Mouse (Mus musculus) liver, embryonic 12.5 days (tissue): ENCODE measurements around the gene Adtrp. TPM values are rescaled to one million over a fixed set of nuclear protein-coding genes. Genes with fewer than 3 reads are reported as not detected.

Experiments
- ATAC-seq: fragments of 200-750 bp; cut with Nextera tagmentation; 2 replicates; pipeline ENCODE4 v1.8.0; 2017; ENCODE audit warnings: moderate number of reproducible peaks, mild to moderate bottlenecking, moderate library complexity
- H3K27ac ChIP-seq: fragments of 300-500 bp; sonication (generic); 2 replicates; pipeline ENCODE4 v1.5.1; 2016; ENCODE audit warnings: mild to moderate bottlenecking
- H3K27me3 ChIP-seq: fragments of 300-500 bp; sonication (generic); replicated peaks from 2 replicates; pipeline ENCODE4 v1.6.1; 2016; ENCODE audit warnings: mild to moderate bottlenecking, moderate library complexity
- H3K36me3 ChIP-seq: fragments of 300-500 bp; sonication (generic); 2 replicates; pipeline ENCODE4 v1.6.1; 2016; ENCODE audit warnings: mild to moderate bottlenecking, moderate library complexity
- H3K4me1 ChIP-seq: fragments of 300-500 bp; sonication (generic); 2 replicates; pipeline ENCODE4 v1.6.1; 2016
- H3K4me2 ChIP-seq: fragments of 300-500 bp; sonication (generic); 2 replicates; pipeline ENCODE4 v1.6.1; 2016; ENCODE audit warnings: mild to moderate bottlenecking, moderate library complexity
- H3K4me3 ChIP-seq: fragments of 300-500 bp; sonication (generic); 2 replicates; pipeline ENCODE4 v1.5.1; 2016; ENCODE audit warnings: mild to moderate bottlenecking, moderate library complexity
- H3K9ac ChIP-seq: fragments of 300-500 bp; sonication (generic); 2 replicates; pipeline ENCODE4 v1.6.1; 2016; ENCODE audit warnings: mild to moderate bottlenecking, moderate library complexity
- H3K9me3 ChIP-seq: fragments of 300-500 bp; sonication (generic); replicated peaks from 2 replicates; pipeline ENCODE4 v1.6.1; 2016; ENCODE audit warnings: mild to moderate bottlenecking, moderate library complexity
- WGBS: fragments of 180-500 bp; shearing (Covaris S2); methylation state at CpG from one replicate; pipeline ENCODE4 v1.1.7; 2016; ENCODE audit not compliant: insufficient replicate concordance; 5-methylcytosine and 5-hydroxymethylcytosine counted together
- polyA plus RNA-seq: library from polyadenylated mRNA; unstranded; fragments of >200 nt; fragmentation: Nextera tagmentation; extraction: Ambion mirVana; gene quantifications from 2 replicates; pipeline ENCODE4 v1.2.1, GENCODE M21; 2016

Adtrp gene
- polyA plus RNA-seq, 1 experiment from 2014 or later, result not detected

DNA sequence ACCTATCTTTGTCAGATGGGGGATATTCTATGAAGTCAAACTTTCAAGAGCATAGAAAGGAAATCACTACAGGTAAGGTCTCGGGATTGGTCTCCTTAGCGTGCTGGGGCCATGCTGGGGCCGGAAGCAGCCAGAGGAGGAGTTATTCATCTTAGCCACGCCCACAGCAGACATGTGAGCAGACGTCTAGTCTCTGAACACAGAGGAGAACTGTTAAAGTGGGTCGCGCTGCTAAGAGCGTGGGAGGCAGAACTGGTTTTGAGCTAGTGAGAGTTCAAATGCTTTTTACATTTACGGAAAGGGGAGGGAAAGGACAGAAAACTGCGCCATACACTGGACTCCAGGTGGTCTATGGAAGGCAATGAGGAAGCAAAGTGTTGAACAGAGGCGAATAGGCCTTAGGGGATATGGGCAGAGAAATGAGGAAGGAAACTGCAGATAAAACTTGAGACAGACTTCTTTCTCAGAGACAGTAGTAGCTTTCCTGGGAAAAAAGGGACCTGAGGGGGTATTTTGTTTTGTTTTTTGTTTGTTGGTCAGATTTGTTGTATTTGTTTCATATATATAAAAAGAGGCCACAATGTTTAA is 22.0 kb downstream of the Adtrp start:
- WGBS, result 33% methylated on average over 11 of the region's 11 CpGs
- H3K4me3 ChIP-seq, result no peak overlapping the region

DNA sequence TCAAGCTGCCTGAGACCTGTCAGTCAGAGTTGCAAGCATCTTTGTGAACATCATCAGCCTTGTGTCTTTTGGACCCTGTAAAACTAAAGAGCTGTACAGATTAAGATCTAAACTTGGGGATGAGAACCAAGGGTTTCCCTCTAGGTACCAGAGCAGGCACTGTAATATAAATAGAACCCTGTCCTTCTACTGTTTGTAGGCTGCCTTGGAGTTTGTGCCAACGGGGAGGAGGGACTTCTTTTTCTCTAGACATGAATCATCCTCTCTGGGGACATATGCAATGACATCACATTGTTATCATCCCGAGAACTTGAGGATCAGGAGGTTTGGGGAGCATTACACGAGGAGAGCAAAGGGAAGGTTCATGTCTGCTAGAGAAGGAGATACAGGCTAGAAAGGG is 24.4 kb downstream of the Adtrp start:
- no peaks in the 10 kb centered on the region; the same call in 1 of the 2 replicates for H3K27me3 ChIP-seq
- no peaks in the 10 kb centered on the region for H3K4me1 ChIP-seq
- H3K4me2 ChIP-seq, result no peak overlapping the region
- no peak overlapping the region for H3K27ac ChIP-seq
- no peaks in the 10 kb centered on the region for H3K9me3 ChIP-seq
- no peak for ATAC-seq
- no peaks in the 10 kb centered on the region for H3K36me3 ChIP-seq
- H3K4me3 ChIP-seq, result no peak overlapping the region
- H3K9ac ChIP-seq, result no peak overlapping the region
- WGBS, result 51% methylated on average over 3 of the region's 3 CpGs

More for the DNA sequence above, 22.0 kb downstream of the Adtrp start:
- no peaks in the 10 kb centered on the region for H3K9me3 ChIP-seq
- no peaks in the 10 kb centered on the region; the same call in 1 of the 2 replicates for H3K27me3 ChIP-seq
- ATAC-seq, result no peak
- no peak overlapping the region for H3K27ac ChIP-seq
- no peak overlapping the region for H3K4me2 ChIP-seq
- no peak overlapping the region for H3K9ac ChIP-seq
- no peaks in the 10 kb centered on the region for H3K36me3 ChIP-seq
- no peaks in the 10 kb centered on the region for H3K4me1 ChIP-seq

DNA sequence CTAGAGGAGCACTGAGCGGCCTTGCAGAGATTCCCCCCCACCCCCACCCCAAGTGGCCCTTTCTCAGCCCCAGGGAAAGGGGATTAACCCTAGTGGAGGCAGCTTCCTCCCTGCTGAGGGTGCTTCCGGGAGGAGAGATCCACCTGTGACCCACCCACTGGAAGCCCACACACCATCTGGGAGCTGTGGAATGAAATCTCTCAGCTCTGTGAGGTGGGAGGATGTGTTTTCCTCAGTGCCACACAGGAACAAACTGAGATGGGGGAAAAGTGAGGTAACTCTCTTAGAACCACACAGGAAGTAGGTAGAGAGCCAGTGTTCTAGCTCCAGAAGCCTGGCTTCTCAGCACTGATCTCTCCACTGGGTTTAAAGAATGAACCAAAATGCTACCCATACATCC is 24.9 kb downstream of the Adtrp start:
- WGBS, result 37% methylated on average over 2 of the region's 2 CpGs
- Histone ChIP-seq H3K9ac (no peak overlapping the region), H3K27ac (no peak overlapping the region), H3K36me3 (no peaks in the 10 kb centered on the region), H3K27me3 (no peaks in the 10 kb centered on the region; the same call in 1 of the 2 replicates), H3K4me3 (no peak overlapping the region), H3K9me3 (no peaks in the 10 kb centered on the region), H3K4me1 (no peaks in the 10 kb centered on the region), H3K4me2 (no peak overlapping the region)
- no peak for ATAC-seq

DNA sequence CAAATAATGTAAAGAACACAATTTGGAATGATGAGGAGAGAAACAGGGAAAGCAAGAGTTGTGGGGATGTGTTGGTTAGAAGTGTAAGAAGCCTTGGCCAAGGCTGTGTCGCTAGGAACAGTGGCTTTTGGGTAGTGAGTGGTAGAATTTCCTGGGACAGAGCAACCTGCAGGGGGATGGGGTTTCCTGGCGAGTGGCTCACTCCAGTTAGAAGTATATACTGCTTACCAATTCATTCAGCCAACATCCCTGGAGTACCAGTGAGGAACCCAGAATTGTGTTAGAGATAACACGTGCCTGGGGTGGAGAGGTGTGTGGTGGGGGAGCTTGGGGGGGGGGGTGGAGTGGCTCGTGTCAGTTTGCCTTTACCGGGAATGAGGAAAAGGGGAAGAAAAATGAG is 25.4 kb downstream of the Adtrp start:
- no peak overlapping the region for H3K4me3 ChIP-seq
- no peaks in the 10 kb centered on the region for H3K9me3 ChIP-seq
- H3K9ac ChIP-seq, result no peak overlapping the region
- no peaks in the 10 kb centered on the region for H3K4me1 ChIP-seq
- H3K27me3 ChIP-seq, result no peaks in the 10 kb centered on the region; the same call in 1 of the 2 replicates
- no peaks in the 10 kb centered on the region for H3K36me3 ChIP-seq
- no peak for ATAC-seq
- 9% methylated on average over 5 of the region's 5 CpGs for WGBS
- H3K4me2 ChIP-seq, result no peak overlapping the region
- no peak overlapping the region for H3K27ac ChIP-seq

DNA sequence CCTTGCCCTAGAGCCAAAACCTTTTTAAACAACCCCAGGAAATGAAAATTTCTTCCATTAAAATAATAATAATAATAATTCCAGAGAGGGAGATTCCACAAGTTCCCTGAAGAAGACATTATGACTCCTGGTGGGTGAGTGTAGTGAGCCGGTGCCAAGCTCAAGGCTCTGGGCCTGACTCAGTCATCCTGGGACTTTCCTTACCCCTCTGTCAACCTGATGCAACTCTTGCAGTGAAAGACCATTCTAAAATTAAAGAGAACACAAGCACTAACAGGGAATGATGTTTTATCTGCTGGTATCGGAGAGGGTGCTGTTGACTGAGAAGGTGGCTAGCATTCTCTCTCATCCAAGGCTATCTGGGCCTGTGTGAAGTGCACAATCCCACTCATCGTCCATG is 26.5 kb downstream of the Adtrp start:
- no peaks in the 10 kb centered on the region; the same call in 1 of the 2 replicates for H3K27me3 ChIP-seq
- H3K4me3 ChIP-seq, result no peak overlapping the region
- H3K9me3 ChIP-seq, result no peaks in the 10 kb centered on the region
- H3K36me3 ChIP-seq, result no peaks in the 10 kb centered on the region
- no peak for ATAC-seq
- no peak overlapping the region for H3K9ac ChIP-seq
- H3K4me1 ChIP-seq, result no peaks in the 10 kb centered on the region
- 70% methylated on average over 3 of the region's 3 CpGs for WGBS
- H3K4me2 ChIP-seq, result no peak overlapping the region
- H3K27ac ChIP-seq, result no peak overlapping the region

DNA sequence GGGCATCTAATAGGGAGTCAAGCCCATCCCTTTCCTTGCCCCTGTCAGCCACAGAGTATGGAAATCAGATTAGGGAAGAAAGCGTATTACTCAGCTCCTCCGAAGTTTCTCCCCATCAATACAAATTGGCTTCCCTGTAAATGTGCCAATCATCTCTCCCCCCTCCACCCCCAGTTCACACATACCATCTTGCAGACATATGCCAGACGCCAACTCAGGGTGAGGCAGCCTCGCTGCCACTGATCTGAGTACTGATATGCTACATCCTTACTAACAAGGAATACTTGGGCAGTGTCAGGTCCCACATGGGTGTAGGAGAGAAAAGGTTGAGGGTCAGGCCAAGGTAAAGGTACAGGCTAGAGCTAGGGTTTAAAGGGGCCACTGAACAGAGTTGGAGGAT is 27.6 kb downstream of the Adtrp start:
- Histone ChIP-seq H3K9me3 (no peaks in the 10 kb centered on the region), H3K4me3 (no peak overlapping the region), H3K36me3 (no peaks in the 10 kb centered on the region), H3K4me2 (no peak overlapping the region), H3K27me3 (no peaks in the 10 kb centered on the region; the same call in 1 of the 2 replicates), H3K27ac (no peak overlapping the region), H3K4me1 (no peaks in the 10 kb centered on the region), H3K9ac (no peak overlapping the region)
- WGBS, result 70% methylated on average over 4 of the region's 4 CpGs
- no peak for ATAC-seq

DNA sequence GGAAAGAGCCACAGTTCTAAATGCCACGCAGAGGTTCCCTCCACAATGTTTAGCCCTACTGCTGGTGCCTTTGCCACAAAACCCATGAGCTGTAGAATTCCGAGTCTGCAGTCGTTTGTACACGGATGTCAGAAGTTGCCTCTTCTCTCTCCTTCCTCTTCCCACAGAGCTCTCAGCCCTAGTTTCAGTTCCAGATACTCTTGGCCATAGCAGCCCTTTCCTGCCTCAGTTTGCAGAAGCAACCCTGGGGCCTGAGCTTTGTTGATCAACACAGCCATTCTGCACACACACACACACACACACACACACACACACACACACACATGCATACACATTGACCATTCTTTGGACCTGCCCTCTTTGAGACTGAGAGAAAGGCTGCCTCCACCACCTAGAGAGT is 28.0 kb downstream of the Adtrp start:
- Histone ChIP-seq H3K27ac (no peak overlapping the region), H3K36me3 (no peaks in the 10 kb centered on the region), H3K9ac (no peak overlapping the region), H3K4me2 (no peak overlapping the region), H3K9me3 (no peaks in the 10 kb centered on the region), H3K4me1 (no peaks in the 10 kb centered on the region), H3K27me3 (no peaks in the 10 kb centered on the region; the same call in 1 of the 2 replicates), H3K4me3 (no peak overlapping the region)
- ATAC-seq, result no peak
- WGBS, result 62% methylated on average over 4 of the region's 4 CpGs

DNA sequence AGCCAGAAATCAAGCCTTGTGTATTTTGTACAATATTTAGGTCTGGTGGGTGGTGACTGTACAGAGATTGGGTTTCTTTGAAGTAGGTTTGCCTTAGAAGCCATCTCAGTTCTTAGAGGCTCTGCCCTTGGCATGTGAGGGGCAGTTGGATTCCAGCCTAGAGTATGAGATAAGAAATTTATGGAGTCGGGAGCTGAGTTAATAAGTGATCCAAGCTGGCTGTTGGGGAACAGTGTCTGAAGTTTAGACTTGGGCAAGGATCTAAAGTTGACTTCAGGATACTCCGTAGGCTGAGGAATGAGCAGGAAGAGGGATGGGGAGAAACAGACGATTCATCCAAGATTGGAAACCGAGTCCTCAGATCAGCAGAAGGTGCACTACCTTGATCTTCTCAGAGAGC is 29.9 kb downstream of the Adtrp start:
- Histone ChIP-seq H3K27ac (no peak overlapping the region), H3K4me3 (no peak overlapping the region), H3K27me3 (no peaks in the 10 kb centered on the region), H3K9ac (no peak overlapping the region), H3K4me1 (no peaks in the 10 kb centered on the region), H3K36me3 (no peaks in the 10 kb centered on the region), H3K4me2 (no peak overlapping the region), H3K9me3 (no peaks in the 10 kb centered on the region)
- no peak for ATAC-seq
- 72% methylated on average over 4 of the region's 4 CpGs for WGBS

DNA sequence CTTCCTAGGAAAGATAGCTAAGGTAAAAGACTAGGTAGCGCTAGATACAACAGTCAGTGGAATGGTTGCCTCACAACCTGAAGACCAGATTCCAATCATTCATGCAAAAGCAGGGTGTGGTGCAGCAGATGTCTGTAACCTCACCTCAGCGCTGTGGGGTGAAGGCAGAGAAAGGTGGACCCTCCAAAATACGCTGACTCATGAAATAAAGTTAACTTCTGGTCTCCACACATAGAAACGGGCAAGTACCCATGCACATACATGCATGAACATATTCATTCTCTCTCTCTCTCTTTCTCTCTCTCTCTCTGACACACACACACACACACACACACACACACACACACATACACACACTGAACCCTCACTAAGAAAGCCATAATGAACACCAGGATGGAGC is 30.8 kb downstream of the Adtrp start:
- H3K4me2 ChIP-seq, result no peak overlapping the region
- no peak overlapping the region for H3K27ac ChIP-seq
- no peak overlapping the region for H3K9ac ChIP-seq
- 79% methylated on average over 4 of the region's 4 CpGs for WGBS
- no peak overlapping the region for H3K4me3 ChIP-seq
- H3K36me3 ChIP-seq, result no peaks in the 10 kb centered on the region
- ATAC-seq, result no peak
- H3K27me3 ChIP-seq, result no peaks in the 10 kb centered on the region
- no peaks in the 10 kb centered on the region for H3K9me3 ChIP-seq
- H3K4me1 ChIP-seq, result no peaks in the 10 kb centered on the region

DNA sequence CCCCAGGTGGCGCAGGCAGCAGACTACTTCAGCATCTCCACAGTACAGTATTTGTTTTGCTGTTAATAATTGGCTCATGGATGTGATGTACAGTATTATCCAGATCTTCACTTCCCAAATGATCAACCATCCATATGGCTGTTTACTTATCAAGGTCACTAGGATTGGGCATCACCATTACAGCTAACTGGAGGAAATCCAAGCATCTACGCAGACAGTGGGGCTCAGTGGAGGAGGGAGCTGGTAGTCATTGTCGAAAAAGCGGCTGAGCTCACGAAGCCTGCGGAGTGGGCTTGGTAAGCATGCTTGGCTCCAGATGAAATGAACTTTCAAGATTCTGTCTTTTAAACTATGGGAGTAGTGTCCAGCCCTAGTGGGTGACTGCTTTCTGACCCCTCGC is 36.7 kb downstream of the Adtrp start:
- WGBS, result 82% methylated on average over 7 of the region's 7 CpGs
- H3K27ac ChIP-seq, result no peak overlapping the region

DNA sequence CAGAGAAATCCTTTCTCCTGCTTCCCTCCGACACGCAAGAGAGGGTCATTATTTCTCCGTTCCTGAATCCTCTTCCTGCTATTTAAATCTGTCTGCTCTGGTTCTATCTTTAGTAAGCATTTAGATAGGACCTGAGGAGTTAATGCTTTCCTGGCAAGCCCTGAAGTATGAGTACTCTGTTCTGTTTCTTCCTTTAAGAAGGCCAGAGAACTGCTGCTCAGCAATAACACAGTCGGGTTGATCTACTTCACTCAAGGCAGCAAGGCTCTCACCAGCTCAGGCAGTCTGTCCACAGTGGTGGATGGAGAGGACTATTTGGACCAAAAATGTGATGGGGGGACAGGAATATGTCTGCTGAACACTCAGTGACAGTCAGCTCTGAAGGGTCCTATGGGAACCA is 39.7 kb downstream of the Adtrp start:
- no peak for ATAC-seq
- Histone ChIP-seq H3K4me1 (no peaks in the 10 kb centered on the region), H3K36me3 (no peaks in the 10 kb centered on the region), H3K27me3 (no peaks in the 10 kb centered on the region), H3K9me3 (no peaks in the 10 kb centered on the region), H3K4me3 (no peak overlapping the region), H3K27ac (no peak overlapping the region), H3K9ac (no peak overlapping the region), H3K4me2 (no peak overlapping the region)
- WGBS, result 70% methylated on average over 4 of the region's 4 CpGs

More for the DNA sequence above, 36.7 kb downstream of the Adtrp start:
- ATAC-seq, result no peak
- no peak overlapping the region for H3K9ac ChIP-seq
- H3K4me2 ChIP-seq, result no peak overlapping the region
- H3K4me1 ChIP-seq, result no peaks in the 10 kb centered on the region
- H3K36me3 ChIP-seq, result no peaks in the 10 kb centered on the region
- H3K9me3 ChIP-seq, result no peaks in the 10 kb centered on the region
- no peak overlapping the region for H3K4me3 ChIP-seq
- no peaks in the 10 kb centered on the region for H3K27me3 ChIP-seq

DNA sequence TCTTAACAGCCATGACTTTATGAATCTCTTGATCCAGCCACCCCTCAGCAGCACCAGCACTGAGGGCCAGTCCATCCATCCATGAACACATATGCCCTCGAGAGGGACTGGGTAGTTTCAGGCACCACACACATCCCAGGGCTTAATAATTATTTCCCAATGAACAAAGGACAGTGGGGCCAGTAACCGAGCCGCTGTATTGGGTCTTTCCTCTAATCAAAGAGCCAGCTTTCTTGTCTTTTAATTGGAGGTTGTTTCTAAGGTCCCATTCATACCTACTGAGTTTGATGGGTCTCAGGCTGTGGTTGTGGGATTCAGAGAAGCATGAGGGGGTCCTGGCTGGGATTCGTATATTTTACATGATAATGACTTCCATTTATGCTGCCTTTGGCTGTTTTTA is 40.2 kb downstream of the Adtrp start:
- H3K4me1 ChIP-seq, result no peaks in the 10 kb centered on the region
- WGBS, result 60% methylated on average over 4 of the region's 4 CpGs

More for the DNA sequence above, 40.2 kb downstream of the Adtrp start:
- Histone ChIP-seq H3K27ac (no peak overlapping the region), H3K4me3 (no peak overlapping the region), H3K9ac (no peak overlapping the region), H3K4me2 (no peak overlapping the region), H3K27me3 (no peaks in the 10 kb centered on the region), H3K36me3 (no peaks in the 10 kb centered on the region), H3K9me3 (no peaks in the 10 kb centered on the region)
- no peak for ATAC-seq
